Mouse (Mus musculus) midbrain, embryonic 16.5 days (tissue): ENCODE results near the gene Nol12. TPM values are rescaled to one million over a fixed set of nuclear protein-coding genes. Genes with fewer than 3 reads are reported as not detected.

Experiments
- ATAC-seq: fragments of 200-750 bp; cut with Nextera tagmentation; 2 replicates; pipeline ENCODE4 v1.8.0; 2017; ENCODE audit warnings: moderate TSS enrichment
- H3K27ac ChIP-seq: fragments of 300-500 bp; sonication (generic); 2 replicates; pipeline ENCODE4 v1.5.1; 2014; ENCODE audit warnings: mild to moderate bottlenecking, low read length, mixed read lengths
- H3K27me3 ChIP-seq: fragments of 300-500 bp; sonication (generic); 2 replicates; pipeline ENCODE4 v1.6.1; 2014; ENCODE audit warnings: low read depth, low read length, mixed read lengths; ENCODE audit not compliant: control insufficient read depth, insufficient read depth
- H3K36me3 ChIP-seq: fragments of 300-500 bp; sonication (generic); 2 replicates; pipeline ENCODE4 v1.6.1; 2014; ENCODE audit warnings: mild to moderate bottlenecking, low read length, moderate library complexity, mixed read lengths; ENCODE audit not compliant: control insufficient read depth, insufficient read depth
- H3K4me1 ChIP-seq: fragments of 300-500 bp; sonication (generic); 2 replicates; pipeline ENCODE4 v1.6.1; 2014; ENCODE audit warnings: mild to moderate bottlenecking, low read length, mixed read lengths; ENCODE audit not compliant: control insufficient read depth, insufficient read depth
- H3K4me2 ChIP-seq: fragments of 300-500 bp; sonication (generic); 2 replicates; pipeline ENCODE4 v1.6.1; 2014; ENCODE audit warnings: mild to moderate bottlenecking, low read length, mixed read lengths
- H3K4me3 ChIP-seq: fragments of 300-500 bp; sonication (generic); 2 replicates; pipeline ENCODE4 v1.5.1; 2014; ENCODE audit warnings: low read depth, mild to moderate bottlenecking, low read length, moderate library complexity, mixed read lengths
- H3K9ac ChIP-seq: fragments of 300-500 bp; sonication (generic); 2 replicates; pipeline ENCODE4 v1.6.1; 2014; ENCODE audit warnings: low read depth, low read length, mixed read lengths
- H3K9me3 ChIP-seq: fragments of 300-500 bp; sonication (generic); replicated peaks from 2 replicates; pipeline ENCODE4 v1.6.1; 2014; ENCODE audit warnings: mild to moderate bottlenecking, low read length, mixed read lengths; ENCODE audit not compliant: control insufficient read depth, poor library complexity, severe bottlenecking
- WGBS: fragments of 180-500 bp; shearing (Covaris S2); extraction: QIAGEN DNeasy Blood & Tissue Kit; methylation state at CpG from one replicate; pipeline ENCODE4 v1.1.7; 2014; 5-methylcytosine and 5-hydroxymethylcytosine counted together
- polyA plus RNA-seq: library from polyadenylated mRNA; unstranded; fragments of >200 nt; fragmentation: Nextera tagmentation; extraction: Ambion mirVana; gene quantifications from 2 replicates; pipeline ENCODE4 v1.2.1, GENCODE M21; 2015

Gene Nol12
- polyA plus RNA-seq, 1 experiment from 2014 or later = 67.6 TPM

DNA sequence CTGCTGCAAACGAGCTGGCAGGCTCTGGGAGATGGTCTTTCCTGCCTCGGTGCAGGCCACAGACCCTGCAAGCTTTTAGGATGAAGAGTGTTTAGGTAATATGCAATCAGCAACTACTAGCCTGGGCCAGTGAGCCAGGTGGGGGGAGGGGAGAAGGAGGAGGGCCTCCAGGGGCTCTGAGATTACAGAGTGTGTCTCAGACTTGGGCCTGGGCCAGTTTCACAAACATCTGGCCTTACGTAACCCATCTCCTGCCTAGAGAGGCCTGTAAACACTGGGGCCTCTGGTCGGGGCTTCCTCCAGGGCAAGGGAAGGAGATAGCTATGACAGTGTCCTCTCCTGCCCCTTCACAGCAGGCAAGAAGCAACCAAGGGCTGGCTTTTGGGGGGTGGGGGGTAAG is 44.1 kb downstream of the Nol12 start:
- H3K27me3 ChIP-seq = no peaks in the 10 kb centered on the region
- no peak overlapping the region for H3K4me3 ChIP-seq
- no peak for ATAC-seq
- no peak overlapping the region for H3K4me2 ChIP-seq
- WGBS = 40% methylated on average over 4 of the region's 4 CpGs
- H3K9me3 ChIP-seq = no peaks in the 10 kb centered on the region
- H3K27ac ChIP-seq = no peak overlapping the region
- no peaks in the 10 kb centered on the region for H3K36me3 ChIP-seq
- peaks cover 12% of the 10 kb centered on the region; the same call in 1 of the 2 replicates for H3K4me1 ChIP-seq
- H3K9ac ChIP-seq = 0 out of 2 replicates have a peak overlapping the region, but pooled peaks have one; percentile 40

DNA sequence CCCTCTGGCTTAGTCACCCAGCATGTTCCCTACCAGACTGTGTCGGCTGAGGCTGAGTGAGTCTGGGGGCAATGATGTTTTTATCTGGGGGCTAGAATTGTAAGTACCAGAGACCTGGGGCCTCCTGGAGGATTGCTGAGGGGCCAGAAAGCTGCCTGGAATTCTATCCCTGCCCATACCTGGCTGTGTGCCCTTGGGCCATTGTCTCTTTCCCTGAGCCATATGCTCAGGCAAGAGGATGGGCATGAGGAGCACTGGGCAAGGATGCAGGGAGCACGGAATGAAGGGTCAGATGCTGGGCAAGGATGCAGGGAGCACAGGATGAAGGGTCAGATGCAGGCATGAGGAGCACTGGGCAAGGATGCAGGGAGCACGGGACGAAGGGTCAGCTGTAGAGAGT is 45.4 kb downstream of the Nol12 start:
- H3K36me3 ChIP-seq = no peaks in the 10 kb centered on the region
- H3K9me3 ChIP-seq = no peaks in the 10 kb centered on the region
- H3K4me1 ChIP-seq = peaks cover 12% of the 10 kb centered on the region; the same call in 1 of the 2 replicates
- no peak overlapping the region for H3K9ac ChIP-seq
- no peak overlapping the region for H3K4me2 ChIP-seq
- H3K27ac ChIP-seq = no peak overlapping the region
- ATAC-seq = no peak
- H3K27me3 ChIP-seq = no peaks in the 10 kb centered on the region
- 88% methylated on average over 4 of the region's 4 CpGs for WGBS
- H3K4me3 ChIP-seq = no peak overlapping the region

DNA sequence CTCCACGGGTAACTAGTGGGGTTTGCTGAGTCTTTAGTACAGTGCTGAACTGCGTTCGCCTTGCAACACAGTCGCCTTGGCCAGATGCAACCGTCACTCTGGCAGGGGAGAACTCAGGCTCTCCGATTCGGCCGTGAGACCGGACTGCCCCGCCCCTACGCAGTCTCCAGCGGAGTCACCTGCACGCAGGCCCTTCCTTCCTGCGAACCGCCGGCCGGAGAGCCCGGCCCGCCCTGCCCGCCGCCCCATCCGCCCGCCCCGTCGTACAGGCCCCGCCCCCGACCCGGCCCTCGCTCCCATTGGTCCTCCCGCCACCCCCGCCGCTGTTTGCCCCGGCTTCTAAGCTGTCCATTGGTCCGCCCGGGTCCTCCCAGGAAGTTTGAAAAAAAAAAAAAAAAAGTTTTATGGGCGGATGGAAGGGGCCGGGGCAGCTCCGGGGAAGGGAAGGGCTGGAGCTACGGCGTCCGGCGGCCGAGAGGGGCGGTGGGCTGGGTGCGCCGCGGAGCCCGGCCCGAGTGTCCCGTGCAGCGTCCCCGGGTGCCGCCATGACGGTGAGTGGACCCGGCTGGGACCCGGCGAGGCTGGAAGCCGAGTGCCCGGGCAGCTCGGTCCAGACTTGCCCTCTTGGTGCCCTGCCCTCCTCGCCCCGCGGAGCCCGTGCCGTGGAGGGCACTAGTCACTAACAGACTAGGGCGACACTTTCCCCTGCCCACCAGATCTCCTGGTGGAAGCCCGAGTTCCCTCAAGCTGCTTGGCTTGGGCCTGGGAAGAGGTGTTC is 48.1 kb downstream of the Nol12 start:
- WGBS = under 1% methylated on average over 65 of the region's 67 CpGs
- no peaks in the 10 kb centered on the region for H3K36me3 ChIP-seq
- no peaks in the 10 kb centered on the region for H3K27me3 ChIP-seq
- H3K9ac ChIP-seq = peak overlapping the region; percentile 47
- peak overlapping the region; percentile 43 for H3K4me3 ChIP-seq
- H3K4me2 ChIP-seq = peak overlapping the region; percentile 67
- H3K27ac ChIP-seq = peak overlapping the region; percentile 47
- peak; percentile 72 for ATAC-seq
- H3K4me1 ChIP-seq = peaks cover 12% of the 10 kb centered on the region; the same call in 1 of the 2 replicates
- H3K9me3 ChIP-seq = no peaks in the 10 kb centered on the region

DNA sequence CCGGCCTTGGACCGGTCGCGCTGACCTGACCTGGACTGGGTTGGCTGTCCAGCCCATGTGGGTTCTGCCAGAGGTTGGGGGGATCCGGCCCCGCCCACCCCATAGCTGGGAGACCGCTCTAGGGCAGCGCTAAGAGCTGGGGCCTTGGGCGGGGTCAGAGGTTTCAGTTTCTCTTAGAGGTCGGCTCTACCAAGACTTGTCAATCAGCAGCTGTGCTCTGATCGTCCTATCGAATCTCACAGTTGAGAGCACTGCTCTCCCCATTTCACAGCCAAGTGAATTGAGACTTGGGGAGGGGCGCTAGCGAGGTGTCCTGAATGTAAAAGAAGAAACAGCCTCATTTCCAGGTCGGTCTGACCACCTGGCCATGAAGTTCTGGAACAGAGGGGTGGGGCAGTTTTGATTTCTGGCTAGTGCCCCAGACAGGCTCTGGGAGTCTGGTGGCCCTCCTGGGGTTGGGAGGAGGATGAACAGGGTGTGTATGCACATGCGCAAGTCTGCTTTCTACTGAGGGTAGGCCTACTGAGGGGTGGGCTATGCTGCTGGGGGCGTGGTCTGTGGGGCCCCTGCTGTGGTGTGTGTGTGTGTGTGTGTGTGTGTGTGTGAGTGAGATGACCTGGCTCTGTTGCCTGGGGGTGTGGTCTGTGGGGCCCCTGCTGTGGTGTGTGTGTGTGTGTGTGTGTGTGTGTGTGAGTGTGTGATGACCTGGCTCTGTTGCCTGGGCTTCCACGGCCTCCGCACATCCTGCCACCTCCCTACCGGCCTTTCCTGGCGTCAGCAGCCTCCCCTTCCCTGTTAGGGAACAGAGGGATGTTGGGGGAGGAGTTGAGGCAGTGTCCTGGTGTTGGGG is 48.9 kb downstream of the Nol12 start:
- H3K36me3 ChIP-seq = no peaks in the 10 kb centered on the region
- ATAC-seq = peak; percentile 37; the same call in 1 of the 2 replicates
- H3K27me3 ChIP-seq = no peaks in the 10 kb centered on the region
- peak overlapping the region; percentile 43 for H3K4me3 ChIP-seq
- peak overlapping the region; percentile 47; the same call in 1 of the 2 replicates for H3K27ac ChIP-seq
- H3K9ac ChIP-seq = peak overlapping the region; percentile 47
- peaks cover 12% of the 10 kb centered on the region; the same call in 1 of the 2 replicates for H3K4me1 ChIP-seq
- H3K9me3 ChIP-seq = no peaks in the 10 kb centered on the region
- H3K4me2 ChIP-seq = peak overlapping the region; percentile 67
- WGBS = 2% methylated on average over 21 of the region's 21 CpGs

DNA sequence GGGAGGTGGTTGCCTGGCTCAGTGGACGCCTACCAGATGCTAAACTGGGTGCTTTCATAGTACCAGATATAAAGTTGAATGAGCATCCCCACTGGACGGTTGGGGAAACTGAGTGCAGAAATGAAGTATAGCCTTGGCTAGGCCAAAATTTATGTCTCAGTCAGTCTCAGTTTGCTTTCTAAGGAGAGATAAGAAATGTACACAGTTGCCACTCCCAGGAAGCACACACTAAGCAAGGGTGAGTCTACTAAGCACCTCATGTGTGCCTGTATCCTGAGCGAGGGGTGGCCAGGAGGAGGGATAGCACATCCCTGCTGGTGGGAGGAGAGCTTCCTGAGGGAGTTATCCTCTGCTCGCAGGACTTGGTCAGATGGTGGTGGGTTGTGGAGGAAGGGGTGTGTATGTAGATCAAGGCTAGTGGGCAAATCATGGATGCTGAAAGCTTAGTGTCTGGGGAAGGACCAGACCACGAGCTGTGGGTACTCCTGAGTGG is 49.6 kb downstream of the Nol12 start:
- H3K27me3 ChIP-seq = no peaks in the 10 kb centered on the region
- no peak overlapping the region for H3K9ac ChIP-seq
- 54% methylated on average over 5 of the region's 5 CpGs for WGBS
- peak overlapping the region; percentile 67; the same call in 1 of the 2 replicates for H3K4me2 ChIP-seq
- H3K4me3 ChIP-seq = no peak overlapping the region
- no peak overlapping the region for H3K27ac ChIP-seq
- H3K4me1 ChIP-seq = peaks cover 9% of the 10 kb centered on the region; the same call in 1 of the 2 replicates
- ATAC-seq = no peak
- no peaks in the 10 kb centered on the region for H3K36me3 ChIP-seq
- no peaks in the 10 kb centered on the region for H3K9me3 ChIP-seq

DNA sequence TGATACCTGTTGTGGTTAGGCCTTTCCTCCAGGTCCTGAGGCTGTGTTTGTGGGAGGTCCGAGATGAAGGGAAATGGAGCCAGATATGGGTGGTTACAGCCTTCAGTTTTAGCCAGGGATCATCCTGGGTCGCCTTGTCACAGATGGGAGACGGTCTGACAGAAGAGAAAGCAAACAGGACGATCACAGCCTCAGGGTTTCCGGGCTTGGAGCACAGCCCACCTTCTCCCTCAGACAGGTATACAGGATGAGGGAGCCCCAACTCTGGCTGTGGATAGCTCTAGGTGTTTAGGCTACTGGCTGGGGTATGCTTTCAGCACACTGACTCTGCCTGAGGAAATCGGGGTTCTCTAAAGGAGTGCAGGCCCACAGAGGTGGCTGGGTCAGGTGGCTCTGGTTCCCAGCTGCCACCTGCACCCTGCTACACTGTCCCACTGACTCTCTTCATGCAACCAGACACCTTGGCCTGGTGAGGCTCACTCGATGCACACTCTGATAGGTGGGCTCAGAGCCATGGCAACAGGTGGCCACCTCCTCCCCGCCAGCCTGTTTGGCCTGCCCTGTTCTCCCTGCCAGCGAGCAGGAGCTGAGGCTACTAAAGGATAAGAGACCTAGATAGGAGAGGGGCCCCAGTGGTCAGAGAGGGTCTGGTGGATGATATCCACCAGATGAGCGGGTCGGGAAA is 51.9 kb downstream of the Nol12 start:
- Histone ChIP-seq H3K9me3 (no peaks in the 10 kb centered on the region), H3K4me2 (no peak overlapping the region), H3K4me3 (no peak overlapping the region), H3K9ac (no peak overlapping the region), H3K27ac (no peak overlapping the region), H3K4me1 (peaks cover 9% of the 10 kb centered on the region; the same call in 1 of the 2 replicates), H3K36me3 (peaks cover 8% of the 10 kb centered on the region), H3K27me3 (no peaks in the 10 kb centered on the region)
- ATAC-seq = no peak
- whole genome bisulfite sequencing = 67% methylated on average over 11 of the region's 11 CpGs

DNA sequence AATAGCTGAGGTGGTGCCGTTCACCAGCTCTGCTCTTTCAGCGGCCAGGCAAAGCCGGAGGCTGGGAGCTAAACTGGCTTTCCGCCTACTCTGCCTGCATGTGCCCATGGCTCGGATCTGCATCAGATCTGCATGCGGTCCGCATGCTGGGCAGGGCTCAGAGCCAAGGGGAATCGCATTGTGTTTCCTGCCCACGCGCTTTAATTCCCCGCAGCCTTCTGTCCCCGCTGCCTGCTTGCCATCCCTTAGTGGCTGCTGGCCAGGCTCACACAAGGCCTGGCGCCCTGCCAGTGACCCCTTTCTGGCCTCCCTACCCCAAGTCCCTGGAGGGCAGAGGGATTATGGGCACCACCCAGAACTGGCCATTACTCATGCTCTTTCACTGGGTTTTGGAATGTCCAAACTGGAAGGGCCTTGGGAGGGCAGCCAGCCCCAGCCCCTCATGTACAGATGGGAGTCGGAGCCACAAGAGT is 53.8 kb downstream of the Nol12 start:
- H3K4me2 ChIP-seq = no peak overlapping the region
- WGBS = 49% methylated on average over 14 of the region's 14 CpGs
- H3K9me3 ChIP-seq = no peaks in the 10 kb centered on the region
- peaks cover 21% of the 10 kb centered on the region for H3K36me3 ChIP-seq
- 0 out of 2 replicates have a peak, but pooled peaks cover 2% of the 10 kb centered on the region for H3K4me1 ChIP-seq
- H3K27me3 ChIP-seq = no peaks in the 10 kb centered on the region
- no peak overlapping the region for H3K4me3 ChIP-seq
- no peak overlapping the region for H3K27ac ChIP-seq
- no peak overlapping the region for H3K9ac ChIP-seq
- peak; percentile 81 for ATAC-seq

DNA sequence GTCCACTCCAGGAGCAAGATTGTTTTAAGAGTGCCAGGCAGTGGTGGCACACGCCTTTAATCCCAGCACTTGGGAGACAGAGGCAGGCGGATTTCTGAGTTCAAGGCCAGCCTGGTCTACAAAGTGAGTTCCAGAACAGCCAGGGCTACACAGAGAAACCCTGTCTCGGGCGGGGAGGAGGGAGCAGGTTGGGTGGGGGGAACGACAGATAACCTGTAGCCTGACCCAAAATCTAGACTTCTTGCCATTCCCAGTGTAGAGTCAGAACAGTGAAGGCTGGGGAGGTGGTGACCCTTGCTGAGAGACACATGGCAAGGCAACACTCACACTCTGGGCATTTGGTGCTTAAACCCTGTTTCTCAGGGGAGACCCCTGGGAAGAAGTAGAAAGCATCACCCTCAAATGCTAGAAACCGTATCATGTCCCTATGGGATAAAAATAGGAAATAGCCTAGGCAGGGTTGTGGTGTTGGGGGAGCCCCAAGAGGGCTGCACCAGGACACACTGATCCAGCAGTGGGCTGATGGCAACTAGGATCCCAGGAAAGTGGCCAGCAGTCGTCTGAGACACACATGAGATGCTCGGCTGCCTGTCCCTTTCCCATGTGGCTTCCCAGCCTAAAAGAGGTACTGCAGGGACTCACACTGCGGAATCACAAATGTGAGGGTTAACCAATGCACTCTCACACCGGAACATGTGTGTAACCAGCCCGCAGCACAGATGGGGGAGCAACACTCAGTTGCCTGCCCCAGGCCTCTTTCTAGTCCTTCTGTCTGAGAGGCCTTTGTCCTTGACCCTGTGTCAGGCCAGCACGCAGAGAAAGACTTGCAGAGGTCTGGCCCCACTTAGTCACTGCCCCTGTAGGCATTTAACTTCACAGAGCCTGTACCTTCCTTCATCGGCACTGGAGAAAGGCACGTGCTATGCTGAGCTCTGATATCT is 54.7 kb downstream of the Nol12 start:
- Histone ChIP-seq H3K36me3 (peaks cover 30% of the 10 kb centered on the region), H3K4me1 (no peaks in the 10 kb centered on the region), H3K4me2 (no peak overlapping the region), H3K27me3 (no peaks in the 10 kb centered on the region), H3K4me3 (no peak overlapping the region), H3K27ac (no peak overlapping the region), H3K9me3 (no peaks in the 10 kb centered on the region), H3K9ac (no peak overlapping the region)
- WGBS = 90% methylated on average over 14 of the region's 14 CpGs
- no peak for ATAC-seq
